Comparison of ENCODE assay signal across 8 mouse cellular contexts in genomic region chr7:128523349-128523961, GRCm38 (mm10). TPM values are rescaled to one million over a fixed set of nuclear protein-coding genes. Genes with fewer than 3 reads are reported as not detected.
A peak's percentile ranks its signal among the peaks of the same experiment; 100 is the strongest.
DNase-seq lines count a peak whose midpoint lies in the region; ATAC-seq and TF ChIP-seq lines count a peak whose summit lies in the region.

TSS of gene Bag3 (plus strand) at chr7:128523616.

- WGBS in heart, embryonic 10.5 days, result under 1% methylated on average over 46 of the region's 46 CpGs
- WGBS in kidney, embryonic 15.5 days, result under 1% methylated on average over 45 of the region's 46 CpGs
- WGBS in liver, embryonic 13.5 days (ENCODE audit: insufficient replicate concordance), result under 1% methylated on average over 46 of the region's 46 CpGs
- WGBS in stomach, embryonic 15.5 days, result under 1% methylated on average over 46 of the region's 46 CpGs

- no peaks in the 10 kb centered on the region for H3K27me3 ChIP-seq in heart, embryonic 10.5 days (ENCODE audit: insufficient read depth, poor library complexity, severe bottlenecking)
- no peaks in the 10 kb centered on the region for H3K27me3 ChIP-seq in kidney, embryonic 15.5 days
- peaks cover 12% of the 10 kb centered on the region; the same call in 1 of the 2 replicates for H3K27me3 ChIP-seq in liver, embryonic 13.5 days
- H3K27me3 ChIP-seq in stomach, embryonic 15.5 days (replicated peaks), result no peaks in the 10 kb centered on the region

- H3K4me3 ChIP-seq in bone marrow macrophage, adult 2 months (ENCODE audit: insufficient read depth, low read length), result peak within 1 kb of the TSS; percentile 95
- peak within 1 kb of the TSS; percentile 88 for H3K4me3 ChIP-seq in embryonic fibroblast, embryonic 13.5 days (ENCODE audit: insufficient read depth, low read length)
- peak within 1 kb of the TSS; percentile 85 for H3K4me3 ChIP-seq in heart, embryonic 10.5 days
- peak within 1 kb of the TSS; percentile 74 for H3K4me3 ChIP-seq in kidney, embryonic 15.5 days (replicated peaks)
- peak within 1 kb of the TSS; percentile 84 for H3K4me3 ChIP-seq in liver, embryonic 13.5 days (replicated peaks)
- H3K4me3 ChIP-seq in stomach, embryonic 15.5 days (replicated peaks), result peak within 1 kb of the TSS; percentile 76

- no peak for TF ChIP-seq POLR2A in bone marrow macrophage, adult 2 months (IDR thresholded peaks at IDR 0.05; ENCODE audit: borderline replicate concordance, low read depth, low read length)
- peak; percentile 92 for TF ChIP-seq POLR2A in embryonic fibroblast, embryonic 13.5 days (IDR thresholded peaks at IDR 0.05; ENCODE audit: low read depth, low read length)

- H3K27ac ChIP-seq in bone marrow macrophage, adult 2 months (ENCODE audit: insufficient read depth, low read depth, low read length), result peak within 1 kb of the TSS; percentile 85
- peak within 1 kb of the TSS; percentile 91 for H3K27ac ChIP-seq in embryonic fibroblast, embryonic 13.5 days (ENCODE audit: insufficient read depth, low read length)
- H3K27ac ChIP-seq in heart, embryonic 10.5 days, result peak within 1 kb of the TSS; percentile 98
- H3K27ac ChIP-seq in kidney, embryonic 15.5 days, result peak within 1 kb of the TSS; percentile 92
- peak within 1 kb of the TSS; percentile 94 for H3K27ac ChIP-seq in liver, embryonic 13.5 days
- peak within 1 kb of the TSS; percentile 95 for H3K27ac ChIP-seq in stomach, embryonic 15.5 days

- ATAC-seq in kidney, embryonic 15.5 days (replicated peaks; ENCODE audit: low FRiP score), result peak; percentile 98
- ATAC-seq in liver, embryonic 13.5 days (ENCODE audit: low read depth), result peak; percentile 99
- ATAC-seq in stomach, embryonic 15.5 days (ENCODE audit: insufficient read depth, low FRiP score, low read depth), result peak; percentile 97

- no peak for TF ChIP-seq CTCF in bone marrow macrophage, adult 2 months (IDR thresholded peaks at IDR 0.05; ENCODE audit: low read depth, low read length)
- TF ChIP-seq CTCF in embryonic fibroblast, embryonic 13.5 days (IDR thresholded peaks at IDR 0.05; ENCODE audit: borderline replicate concordance, insufficient read depth, low read length), result no peak

- peaks cover 19% of the 10 kb centered on the region for H3K4me1 ChIP-seq in bone marrow macrophage, adult 2 months (ENCODE audit: control insufficient read depth, insufficient read depth, low read length)
- peaks cover 3% of the 10 kb centered on the region; the same call in 1 of the 2 replicates for H3K4me1 ChIP-seq in embryonic fibroblast, embryonic 13.5 days (ENCODE audit: control insufficient read depth, insufficient read depth, low read length)
- H3K4me1 ChIP-seq in heart, embryonic 10.5 days, result peaks cover 41% of the 10 kb centered on the region
- H3K4me1 ChIP-seq in kidney, embryonic 15.5 days, result peaks cover 20% of the 10 kb centered on the region
- peaks cover 42% of the 10 kb centered on the region for H3K4me1 ChIP-seq in liver, embryonic 13.5 days (replicated peaks)
- H3K4me1 ChIP-seq in stomach, embryonic 15.5 days, result peaks cover 14% of the 10 kb centered on the region

- peak within 1 kb of the TSS; percentile 92 for H3K4me2 ChIP-seq in kidney, embryonic 15.5 days
- H3K4me2 ChIP-seq in liver, embryonic 13.5 days, result peak within 1 kb of the TSS; percentile 99
- H3K4me2 ChIP-seq in stomach, embryonic 15.5 days, result peak within 1 kb of the TSS; percentile 85

- H3K36me3 ChIP-seq in heart, embryonic 10.5 days, result 0 out of 2 replicates have a peak, but pooled peaks cover 5% of the 10 kb centered on the region
- no peaks in the 10 kb centered on the region for H3K36me3 ChIP-seq in kidney, embryonic 15.5 days
- no peaks in the 10 kb centered on the region for H3K36me3 ChIP-seq in liver, embryonic 13.5 days
- no peaks in the 10 kb centered on the region for H3K36me3 ChIP-seq in stomach, embryonic 15.5 days

- H3K9ac ChIP-seq in kidney, embryonic 15.5 days, result peak within 1 kb of the TSS; percentile 86
- H3K9ac ChIP-seq in liver, embryonic 13.5 days, result peak within 1 kb of the TSS; percentile 90
- peak within 1 kb of the TSS; percentile 82 for H3K9ac ChIP-seq in stomach, embryonic 15.5 days

- no peaks in the 10 kb centered on the region for H3K9me3 ChIP-seq in heart, embryonic 10.5 days
- no peaks in the 10 kb centered on the region for H3K9me3 ChIP-seq in kidney, embryonic 15.5 days (replicated peaks)
- no peaks in the 10 kb centered on the region for H3K9me3 ChIP-seq in liver, embryonic 13.5 days (replicated peaks)
- H3K9me3 ChIP-seq in stomach, embryonic 15.5 days, result no peaks in the 10 kb centered on the region

- peak; percentile 88 for DNase-seq in CD4-positive helper T cell, adult 2 months (ENCODE audit: low read depth, low spot score)
- DNase-seq in heart, embryonic 10.5 days (ENCODE audit: low spot score), result peak; percentile 98
- peak; percentile 94 for DNase-seq in liver, embryonic 13.5 days
- peak; percentile 75 to 76 for DNase-seq in natural killer cell, adult 2 months (ENCODE audit: low spot score in 2 of 2)

RNA-seq across cellular contexts. Expression of gene Bag3, which starts in this region (rescaled TPM):
- polyA plus RNA-seq in bone marrow macrophage, adult 2 months (2012; ENCODE audit: insufficient read depth, insufficient read length, missing spikeins), result 23.5 and 25.4 TPM in 2 replicates
- polyA plus RNA-seq in embryonic fibroblast, embryonic 13.5 days (2011; ENCODE audit: insufficient read length, low read depth, missing spikeins), result 63.4 and 70.8 TPM in 2 replicates
- 13.3 and 19.8 TPM in 2 replicates for polyA plus RNA-seq in heart, embryonic 10.5 days (2016; fragmentation: Nextera tagmentation; extraction: Ambion mirVana)
- polyA plus RNA-seq in kidney, embryonic 15.5 days (2015; fragmentation: Nextera tagmentation; extraction: Ambion mirVana), result 12.7 and 14.2 TPM in 2 replicates
- 3.3 and 3.9 TPM in 2 replicates for polyA plus RNA-seq in liver, embryonic 13.5 days (2015; fragmentation: Nextera tagmentation; extraction: Ambion mirVana)
- polyA plus RNA-seq in stomach, embryonic 15.5 days (2015; fragmentation: Nextera tagmentation; extraction: Ambion mirVana), result 13.4 and 14.7 TPM in 2 replicates

Comparison
In these comparisons a context has a peak if more than half of its experiments do, and no peak if none do; other contexts are left out.
1. Peak in every context shown above with its lines: DNase-seq, ATAC-seq, H3K4me3 ChIP-seq and H3K27ac ChIP-seq.